Mouse (Mus musculus) cerebellum, adult (tissue): ENCODE data around the gene Vkorc1l1.

ENCODE experiments used
- ATAC-seq: cut with Nextera tagmentation; 2 replicates; pipeline ENCODE4 v1.9.2; 2017; ENCODE audit warnings: mild to moderate bottlenecking, moderate library complexity, mixed read lengths; ENCODE audit not compliant: insufficient number of reproducible peaks, low FRiP score, low TSS enrichment

The Vkorc1l1 gene

GRCm38 (mm10) chr5:130031410-130032390 is 89.9 kb downstream of the Vkorc1l1 start:
- no peak for ATAC-seq

DNA sequence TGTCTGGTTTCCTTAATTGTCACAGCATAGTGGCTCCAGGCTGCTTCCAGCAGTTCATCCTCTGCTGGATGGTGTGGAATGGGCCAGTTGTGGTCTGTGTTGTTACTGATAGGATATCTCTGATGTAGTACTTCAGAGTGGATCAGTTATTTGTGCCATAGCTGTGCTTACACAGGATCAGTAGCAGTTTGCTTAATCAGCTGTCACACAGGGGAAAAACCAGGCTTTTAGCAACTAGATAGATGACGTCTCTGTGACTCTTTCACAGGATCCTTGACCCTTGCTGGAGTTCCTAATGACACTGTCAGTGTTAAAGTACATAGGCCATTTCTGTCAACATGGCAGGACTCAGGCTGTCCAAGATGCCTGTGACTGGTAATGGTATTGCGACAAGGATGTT is 92.1 kb downstream of the Vkorc1l1 start:
- no peak for ATAC-seq
